Mouse (Mus musculus): ENCODE data around the gene Fthl17e.
A peak's percentile ranks its signal among the peaks of the same experiment; 100 is the strongest.
"Not testable (repeated sequence)": the region's sequence is repeated elsewhere in the genome, so short reads cannot be mapped to it uniquely, and the experiment has no call there.

Gene Fthl17e

DNA sequence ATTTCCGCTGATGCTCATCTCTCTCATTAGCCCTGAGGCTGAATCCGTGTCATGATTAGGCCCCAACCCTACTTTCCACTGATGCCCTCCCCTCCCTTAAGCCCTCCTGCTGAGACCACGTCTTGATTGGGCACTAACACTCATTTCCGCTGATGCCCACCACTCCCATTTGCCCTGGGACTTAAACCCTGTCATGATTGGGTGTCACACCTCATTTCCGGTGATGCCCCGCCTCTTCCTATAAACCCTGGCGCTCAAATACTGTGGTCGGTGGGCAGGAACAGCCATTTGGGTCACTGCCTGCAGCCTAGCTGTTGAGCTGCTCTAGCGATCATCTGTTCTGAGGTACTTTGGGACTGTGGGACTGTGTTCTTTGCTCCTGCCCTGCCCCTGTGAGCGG lies at the start of gene Fthl17e:
Gene Fthl17e, plus strand, starts transcription at position 301 of the 400 bp plus-strand sequence.
- not testable (repeated sequence) for DNase-seq (ENCODE audit: low spot score in 2 of 2)

DNA sequence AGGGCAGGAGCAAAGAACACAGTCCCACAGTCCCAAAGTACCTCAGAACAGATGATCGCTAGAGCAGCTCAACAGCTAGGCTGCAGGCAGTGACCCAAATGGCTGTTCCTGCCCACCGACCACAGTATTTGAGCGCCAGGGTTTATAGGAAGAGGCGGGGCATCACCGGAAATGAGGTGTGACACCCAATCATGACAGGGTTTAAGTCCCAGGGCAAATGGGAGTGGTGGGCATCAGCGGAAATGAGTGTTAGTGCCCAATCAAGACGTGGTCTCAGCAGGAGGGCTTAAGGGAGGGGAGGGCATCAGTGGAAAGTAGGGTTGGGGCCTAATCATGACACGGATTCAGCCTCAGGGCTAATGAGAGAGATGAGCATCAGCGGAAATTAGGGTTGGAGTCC lies 46.6 kb upstream of the Fthl17e start, which contains the start of gene Fthl17d:
Gene Fthl17d, minus strand, starts transcription at position 101 of the 400 bp plus-strand sequence.
- DNase-seq (ENCODE audit: low spot score in 2 of 2), result not testable (repeated sequence)

DNA sequence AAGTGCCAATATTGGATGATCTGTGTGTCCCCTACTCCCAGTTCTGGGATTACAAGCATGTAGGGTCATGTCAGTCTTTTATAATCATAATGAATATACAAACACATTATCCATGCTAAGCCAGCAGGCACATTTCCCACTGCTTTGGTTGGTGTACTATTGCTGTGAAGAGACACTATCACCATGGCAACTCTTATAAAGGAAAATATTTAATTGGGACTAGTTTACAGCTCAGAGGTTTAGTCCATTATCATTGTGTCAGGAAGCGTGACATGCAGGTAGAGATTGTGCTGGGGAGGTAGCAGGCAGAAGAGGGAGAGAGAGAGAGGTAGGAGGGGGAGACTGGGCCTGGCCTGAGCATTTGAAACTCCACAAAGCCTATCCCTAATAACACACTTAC lies 17.2 kb upstream of the Fthl17e start:
- no peak for DNase-seq (ENCODE audit: low spot score in 2 of 2)

DNA sequence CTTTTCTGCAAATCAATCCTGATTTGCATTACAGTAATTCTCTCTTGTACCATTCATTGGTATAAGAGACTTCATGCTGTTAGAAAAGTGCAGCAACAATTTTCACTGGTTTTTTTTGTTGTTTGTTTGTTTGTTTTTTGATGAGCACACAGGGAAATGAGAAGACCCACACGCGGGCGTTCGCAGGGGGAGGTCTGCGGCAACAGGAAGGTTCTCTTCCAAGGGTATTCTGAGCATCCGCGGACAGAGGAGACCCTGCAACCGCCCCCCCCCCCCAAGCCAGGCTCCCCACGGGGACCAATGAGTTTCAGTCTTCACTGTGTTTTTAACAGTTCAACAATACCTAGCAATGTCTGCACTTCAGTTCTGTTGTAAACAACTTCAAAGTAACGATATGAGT lies 13.8 kb upstream of the Fthl17e start:
- DNase-seq (ENCODE audit: low spot score in 2 of 2), result no peak

DNA sequence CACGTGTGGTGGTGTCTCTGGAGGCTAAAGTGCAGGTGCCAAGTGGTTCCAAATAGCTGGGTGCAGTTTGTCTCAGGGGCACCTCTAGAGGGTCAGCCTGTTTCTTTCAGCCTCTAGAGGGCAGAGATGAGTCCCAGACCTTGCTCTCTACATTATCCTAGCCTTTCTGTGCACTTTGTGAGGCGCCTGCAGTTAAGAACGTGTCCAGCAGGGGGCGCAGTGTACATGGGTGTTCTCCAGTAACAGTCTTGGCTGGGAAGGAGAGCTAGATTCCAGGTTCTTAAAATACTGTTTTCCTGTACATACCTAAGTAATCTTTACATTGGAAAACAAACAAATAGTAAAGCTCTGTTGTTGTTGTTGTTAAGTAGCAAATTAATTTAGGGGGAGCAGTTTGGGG lies 8.3 kb downstream of the Fthl17e start:
- peak in 1 of 2 experiments; percentile 15 for DNase-seq (ENCODE audit: low spot score in 2 of 2)

DNA sequence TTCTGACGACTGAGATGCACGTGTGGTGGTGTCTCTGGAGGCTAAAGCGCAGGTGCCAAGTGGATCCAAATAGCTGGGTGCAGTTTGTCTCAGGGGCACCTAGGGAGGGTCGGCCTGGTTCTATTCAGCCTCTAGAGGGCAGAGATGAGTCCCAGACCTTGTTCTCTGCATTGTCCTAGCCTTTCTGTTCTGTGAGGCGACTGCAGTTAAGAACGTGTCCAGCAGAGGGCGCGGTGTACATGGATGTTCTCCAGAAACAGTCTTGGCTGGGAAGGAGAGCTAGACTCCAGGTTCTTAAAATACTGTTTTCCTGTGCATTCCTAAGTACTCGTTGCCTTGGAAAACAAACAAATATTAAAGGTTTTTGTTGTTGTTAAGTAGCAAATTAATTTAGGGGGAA lies 27.7 kb downstream of the Fthl17e start:
- peak; percentile 83 to 87 for DNase-seq (ENCODE audit: low spot score in 2 of 2)

DNA sequence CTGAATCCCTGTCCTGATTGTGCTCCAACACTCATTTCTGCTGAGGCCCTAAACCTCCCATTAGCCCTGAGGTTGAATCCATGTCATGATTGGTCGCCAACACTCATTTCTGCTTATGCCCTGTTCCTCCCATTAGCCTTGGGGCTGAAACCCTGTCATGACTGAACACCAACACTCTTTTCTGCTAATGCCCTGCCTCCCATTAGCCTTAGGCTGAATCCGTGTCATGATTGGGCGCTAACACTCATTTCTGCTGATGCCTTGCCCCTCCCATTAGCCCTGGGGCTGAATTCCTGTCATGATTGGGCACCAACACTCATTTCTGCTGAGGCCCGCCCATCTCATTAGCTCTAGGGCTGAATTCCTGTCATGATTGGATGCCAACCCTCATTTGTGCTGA lies 28.8 kb downstream of the Fthl17e start:
- DNase-seq (ENCODE audit: low spot score in 2 of 2), result no peak

DNA sequence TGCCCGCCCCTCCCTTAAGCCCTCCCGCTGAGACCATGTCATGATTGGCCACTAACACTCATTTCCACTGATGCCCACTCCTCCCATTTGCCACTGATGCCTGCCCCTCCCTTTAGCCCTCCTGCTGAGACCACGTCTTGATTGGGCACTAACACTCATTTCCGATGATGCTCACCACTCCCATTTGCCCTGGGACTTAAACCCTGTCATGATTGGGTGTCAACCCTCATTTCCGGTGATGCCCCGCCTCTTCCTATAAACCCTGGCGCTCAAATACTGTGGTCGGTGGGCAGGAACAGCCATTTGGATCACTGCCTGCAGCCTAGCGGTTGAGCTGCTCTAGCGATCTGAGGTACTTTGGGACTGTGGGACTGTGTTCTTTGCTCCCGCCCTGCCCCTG lies 29.4 kb downstream of the Fthl17e start, which contains the start of gene Fthl17f:
Gene Fthl17f, plus strand, starts transcription at position 301 of the 400 bp plus-strand sequence.
- not testable (repeated sequence) for DNase-seq (ENCODE audit: low spot score in 2 of 2)

DNA sequence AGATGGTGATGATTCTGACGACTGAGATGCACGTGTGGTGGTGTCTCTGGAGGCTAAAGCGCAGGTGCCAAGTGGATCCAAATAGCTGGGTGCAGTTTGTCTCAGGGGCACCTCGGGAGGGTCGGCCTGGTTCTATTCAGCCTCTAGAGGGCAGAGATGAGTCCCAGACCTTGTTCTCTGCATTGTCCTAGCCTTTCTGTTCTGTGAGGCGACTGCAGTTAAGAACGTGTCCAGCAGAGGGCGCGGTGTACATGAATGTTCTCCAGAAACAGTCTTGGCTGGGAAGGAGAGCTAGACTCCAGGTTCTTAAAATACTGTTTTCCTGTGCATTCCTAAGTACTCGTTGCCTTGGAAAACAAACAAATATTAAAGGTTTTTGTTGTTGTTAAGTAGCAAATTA lies 44.4 kb downstream of the Fthl17e start:
- DNase-seq (ENCODE audit: low spot score in 2 of 2), result peak; percentile 57 to 90
